14 mouse cellular contexts compared by ENCODE assay signal in the genomic region with DNA sequence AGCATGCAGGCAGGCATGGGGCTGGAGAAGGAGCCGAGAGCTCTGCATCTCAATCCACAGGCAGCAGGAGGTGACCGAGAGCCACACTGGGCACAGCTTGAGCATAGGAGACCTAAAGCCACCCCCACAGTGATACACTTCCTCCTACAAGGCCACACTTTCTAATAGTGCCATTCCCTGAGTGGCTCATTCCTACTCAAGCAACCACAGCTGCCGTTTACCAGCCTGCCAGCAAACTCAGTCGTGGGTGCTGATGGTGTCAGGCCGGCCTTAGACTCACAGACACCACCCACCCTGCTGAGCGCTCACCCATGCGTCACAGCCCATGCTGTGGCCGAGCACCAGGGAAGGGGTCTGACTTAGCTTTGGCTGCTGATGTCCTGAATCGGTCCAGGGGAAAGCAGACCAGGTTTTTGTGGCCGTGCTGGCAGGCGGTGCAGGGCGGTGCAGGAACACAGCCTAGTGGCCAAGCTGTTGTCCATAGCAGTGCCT. TPM values are rescaled to one million over a fixed set of nuclear protein-coding genes. Genes with fewer than 3 reads are reported as not detected.
DNase-seq lines count a peak whose midpoint lies in the region; ATAC-seq and TF ChIP-seq lines count a peak whose summit lies in the region.
"Had no signal": no experiment of that assay in that cellular context is flagged by ENCODE, and none has a peak within 500 bp of the region (broad histone marks: within the 10 kb centered on the region; RNA-seq: fewer than 3 reads in every experiment).

No protein-coding gene starts in this region.

- no peaks in the 10 kb centered on the region for H3K9me3 ChIP-seq in lung, postnatal 0 days (ENCODE audit: low read length)
- no peaks in the 10 kb centered on the region for H3K9me3 ChIP-seq in limb, embryonic 15.5 days
- H3K9me3 ChIP-seq: hindbrain, embryonic 15.5 days; limb, embryonic 12.5 days; midbrain, embryonic 10.5 days; neural tube, embryonic 15.5 days had no signal

- ATAC-seq in lung, postnatal 0 days = no peak
- ATAC-seq in limb, embryonic 15.5 days (ENCODE audit: insufficient number of reproducible peaks, low FRiP score, low TSS enrichment, low read depth) = no peak
- no peak for ATAC-seq in megakaryocyte progenitor cell, adult 5-6 weeks (replicated peaks; ENCODE audit: poor library complexity)

- no peak for TF ChIP-seq EP300 in lung, postnatal 0 days (IDR thresholded peaks at IDR 0.05)

- H3K9ac ChIP-seq in lung, postnatal 0 days (replicated peaks; ENCODE audit: low read depth) = no peak overlapping the region
- H3K9ac ChIP-seq in limb, embryonic 15.5 days = 0 out of 2 replicates have a peak overlapping the region, but pooled peaks have one; percentile 2
- H3K9ac ChIP-seq: hindbrain, embryonic 15.5 days; limb, embryonic 12.5 days; neural tube, embryonic 15.5 days had no signal

- H3K4me2 ChIP-seq in lung, postnatal 0 days (replicated peaks; ENCODE audit: low read depth, low read length) = no peak overlapping the region
- H3K4me2 ChIP-seq in limb, embryonic 15.5 days = no peak overlapping the region
- H3K4me2 ChIP-seq: hindbrain, embryonic 15.5 days; limb, embryonic 12.5 days; neural tube, embryonic 15.5 days had no signal

- WGBS in lung, postnatal 0 days = 88% methylated on average over 12 of the region's 12 CpGs
- 88% methylated on average over 12 of the region's 12 CpGs for WGBS in limb, embryonic 15.5 days

- no peaks in the 10 kb centered on the region for H3K27me3 ChIP-seq in lung, postnatal 0 days (replicated peaks; ENCODE audit: insufficient read depth, low read length)
- H3K27me3 ChIP-seq in limb, embryonic 15.5 days = no peaks in the 10 kb centered on the region
- H3K27me3 ChIP-seq: hindbrain, embryonic 15.5 days; limb, embryonic 12.5 days; neural tube, embryonic 15.5 days had no signal

- H3K36me3 ChIP-seq in lung, postnatal 0 days (ENCODE audit: insufficient read depth, low read length) = peaks cover 45% of the 10 kb centered on the region
- H3K36me3 ChIP-seq in limb, embryonic 15.5 days = peaks cover 100% of the 10 kb centered on the region

- no peaks in the 10 kb centered on the region for H3K4me1 ChIP-seq in lung, postnatal 0 days (ENCODE audit: insufficient read depth, low read depth, low read length)
- H3K4me1 ChIP-seq in limb, embryonic 15.5 days = no peaks in the 10 kb centered on the region
- H3K4me1 ChIP-seq: hindbrain, embryonic 15.5 days; limb, embryonic 12.5 days; midbrain, embryonic 10.5 days; neural tube, embryonic 15.5 days had no signal

- no peak overlapping the region for H3K4me3 ChIP-seq in lung, postnatal 0 days (ENCODE audit: low read depth, low read length)
- H3K4me3 ChIP-seq in limb, embryonic 15.5 days = no peak overlapping the region
- H3K4me3 ChIP-seq: hindbrain, embryonic 15.5 days; limb, embryonic 12.5 days; midbrain, embryonic 10.5 days; neural tube, embryonic 15.5 days had no signal

- peak; percentile 55 to 69 for DNase-seq in frontal cortex, adult 2 months (ENCODE audit: extremely low spot score in 1 of 2, low spot score in 1 of 2)
- no peak for DNase-seq in frontal cortex, postnatal 10 days (ENCODE audit: low spot score in 2 of 2)
- DNase-seq in lung, postnatal 36 days = peak; percentile 48
- no peak for DNase-seq in lung, postnatal 0 days (ENCODE audit: low spot score)
- DNase-seq in cerebellum, adult 9-10 months = peak; percentile 78
- no peak for DNase-seq in heart, postnatal 25 days (ENCODE audit: low spot score)
- DNase-seq: gastrocnemius, postnatal 36 days had no signal

- H3K27ac ChIP-seq in lung, postnatal 0 days (ENCODE audit: low read length) = no peak overlapping the region
- H3K27ac ChIP-seq in limb, embryonic 15.5 days = no peak overlapping the region
- H3K27ac ChIP-seq: hindbrain, embryonic 15.5 days; limb, embryonic 12.5 days; midbrain, embryonic 10.5 days; neural tube, embryonic 15.5 days had no signal

- intact Hi-C loops in heart, postnatal 25 days (cut with DNase I) = no loop called here

- TF ChIP-seq CTCF in lung, postnatal 0 days (IDR thresholded peaks at IDR 0.05) = no peak

RNA-seq across cellular contexts. Expression of gene Abhd16a, which starts 8.1 kb away (rescaled TPM):
- polyA plus RNA-seq in frontal cortex, adult 2 months (2012; rRNA removed) = 144 and 159 TPM in 2 replicates
- polyA plus RNA-seq in lung, postnatal 0 days (2015; fragmentation: Nextera tagmentation; extraction: Ambion mirVana) = 104 and 111 TPM in 2 replicates
- polyA plus RNA-seq in limb, embryonic 15.5 days (2015; fragmentation: Nextera tagmentation; extraction: Ambion mirVana) = 101 and 112 TPM in 2 replicates
- 10 to 100 TPM; 47.9 to 57.5 TPM for total RNA-seq in heart, postnatal 25 days (2021)
- total RNA-seq in megakaryocyte progenitor cell, adult 5-6 weeks (2015) = 17.5 and 21.1 TPM in 2 replicates
- total RNA-seq in megakaryocyte progenitor cell, adult 5-6 weeks (2017) = 22.7 and 26.0 TPM in 2 replicates

RNA-seq across cellular contexts. Expression of gene Ly6g5c, which starts 10.9 kb away (rescaled TPM):
- 0.38 TPM in 1 of 2 replicates, not detected in the other for polyA plus RNA-seq in frontal cortex, adult 2 months (2012; rRNA removed)
- polyA plus RNA-seq in lung, postnatal 0 days (2015; fragmentation: Nextera tagmentation; extraction: Ambion mirVana) = not detected in 2 replicates
- not detected in 2 replicates for polyA plus RNA-seq in limb, embryonic 15.5 days (2015; fragmentation: Nextera tagmentation; extraction: Ambion mirVana)
- total RNA-seq in heart, postnatal 25 days (2021) = not detected
- total RNA-seq in megakaryocyte progenitor cell, adult 5-6 weeks (2015) = not detected in 2 replicates
- total RNA-seq in megakaryocyte progenitor cell, adult 5-6 weeks (2017) = not detected in 2 replicates
- total RNA-seq: gastrocnemius, postnatal 36 days had no signal
- polyA plus RNA-seq: C2C12; hindbrain, embryonic 15.5 days; limb, embryonic 12.5 days; midbrain, embryonic 10.5 days; neural tube, embryonic 15.5 days had no signal

RNA-seq across cellular contexts. Expression of gene Ly6g6f, which starts 11.8 kb away (rescaled TPM):
- 0.10 and 0.27 TPM in 2 replicates for polyA plus RNA-seq in frontal cortex, adult 2 months (2012; rRNA removed)
- 0.71 and 0.74 TPM in 2 replicates for polyA plus RNA-seq in lung, postnatal 0 days (2015; fragmentation: Nextera tagmentation; extraction: Ambion mirVana)
- 0.13 and 0.20 TPM in 2 replicates for polyA plus RNA-seq in limb, embryonic 15.5 days (2015; fragmentation: Nextera tagmentation; extraction: Ambion mirVana)
- total RNA-seq in heart, postnatal 25 days (2021) = not detected
- not detected in 2 replicates for total RNA-seq in megakaryocyte progenitor cell, adult 5-6 weeks (2015)
- total RNA-seq in megakaryocyte progenitor cell, adult 5-6 weeks (2017) = not detected in 2 replicates
- total RNA-seq: gastrocnemius, postnatal 36 days had no signal
- polyA plus RNA-seq: C2C12; hindbrain, embryonic 15.5 days; neural tube, embryonic 15.5 days had no signal

RNA-seq across cellular contexts. Expression of gene Ly6g5b, which starts 18.0 kb away (rescaled TPM):
- polyA plus RNA-seq in frontal cortex, adult 2 months (2012; rRNA removed) = 1.2 and 2.0 TPM in 2 replicates
- polyA plus RNA-seq in lung, postnatal 0 days (2015; fragmentation: Nextera tagmentation; extraction: Ambion mirVana) = 0.60 and 0.69 TPM in 2 replicates
- polyA plus RNA-seq in limb, embryonic 15.5 days (2015; fragmentation: Nextera tagmentation; extraction: Ambion mirVana) = 0.78 and 0.99 TPM in 2 replicates
- total RNA-seq in heart, postnatal 25 days (2021) = under 1 TPM in 1 of 2 experiments, not detected in 1; 0.36 TPM
- total RNA-seq in megakaryocyte progenitor cell, adult 5-6 weeks (2015) = 0.84 and 1.4 TPM in 2 replicates
- 0.27 and 0.92 TPM in 2 replicates for total RNA-seq in megakaryocyte progenitor cell, adult 5-6 weeks (2017)
- total RNA-seq: gastrocnemius, postnatal 36 days had no signal

RNA-seq across cellular contexts. Expression of gene Ly6g6d, which starts 19.3 kb away (rescaled TPM):
- polyA plus RNA-seq in frontal cortex, adult 2 months (2012; rRNA removed) = 2.3 and 2.9 TPM in 2 replicates
- polyA plus RNA-seq in lung, postnatal 0 days (2015; fragmentation: Nextera tagmentation; extraction: Ambion mirVana) = 14.4 and 14.7 TPM in 2 replicates
- polyA plus RNA-seq in limb, embryonic 15.5 days (2015; fragmentation: Nextera tagmentation; extraction: Ambion mirVana) = 1.1 and 2.4 TPM in 2 replicates
- total RNA-seq in heart, postnatal 25 days (2021) = under 1 TPM; 0.53 to 0.78 TPM
- not detected in 2 replicates for total RNA-seq in megakaryocyte progenitor cell, adult 5-6 weeks (2015)
- total RNA-seq in megakaryocyte progenitor cell, adult 5-6 weeks (2017) = not detected in 2 replicates
- polyA plus RNA-seq: C2C12 had no signal

Comparison
In these comparisons a context has a peak if more than half of its experiments do, and no peak if none do; other contexts are left out.
1. DNase-seq: peak in frontal cortex, adult 2 months (2 of 2), lung, postnatal 36 days (single experiment) and cerebellum, adult 9-10 months (single experiment); none in frontal cortex, postnatal 10 days (0 of 2), lung, postnatal 0 days (single experiment) and heart, postnatal 25 days (single experiment).